Comparison of ENCODE assay signal across 9 mouse cellular contexts in genomic region chr19:57325748-57326300, GRCm38 (mm10). TPM values are rescaled to one million over a fixed set of nuclear protein-coding genes. Genes with fewer than 3 reads are reported as not detected.
DNase-seq lines count a peak whose midpoint lies in the region; ATAC-seq and TF ChIP-seq lines count a peak whose summit lies in the region.
"Had no signal": no experiment of that assay in that cellular context is flagged by ENCODE, and none has a peak within 500 bp of the region (broad histone marks: within the 10 kb centered on the region; RNA-seq: fewer than 3 reads in every experiment).

No protein-coding gene starts in this region.

- no peaks in the 10 kb centered on the region for H3K27me3 ChIP-seq in forebrain, embryonic 15.5 days
- H3K27me3 ChIP-seq: stomach, embryonic 15.5 days had no signal

- TF ChIP-seq POLR2A in brain, embryonic 14.5 days (IDR thresholded peaks at IDR 0.05; ENCODE audit: borderline replicate concordance, extremely low read depth, insufficient read depth, insufficient read length, poor library complexity, severe bottlenecking) = no peak

- H3K4me1 ChIP-seq in forebrain, embryonic 15.5 days = peaks cover 3% of the 10 kb centered on the region; the same call in 1 of the 2 replicates
- H3K4me1 ChIP-seq: stomach, embryonic 15.5 days had no signal

- ATAC-seq in forebrain, embryonic 15.5 days (replicated peaks) = 0 out of 2 replicates have a peak, but pooled peaks have one; percentile 38

- TF ChIP-seq CTCF in brain, embryonic 14.5 days (IDR thresholded peaks at IDR 0.05; ENCODE audit: borderline replicate concordance, extremely low read depth, insufficient read depth, insufficient read length) = peak; percentile 57; the same call in 1 of the 2 replicates

- H3K9ac ChIP-seq in forebrain, embryonic 15.5 days (replicated peaks) = no peak overlapping the region
- H3K9ac ChIP-seq: stomach, embryonic 15.5 days had no signal

- H3K4me3 ChIP-seq in forebrain, embryonic 15.5 days = no peak overlapping the region
- H3K4me3 ChIP-seq: stomach, embryonic 15.5 days had no signal

- peak; percentile 65 for DNase-seq in gastrocnemius, adult 18-20 months (ENCODE audit: low spot score)
- DNase-seq in gastrocnemius, adult 8-10 months (ENCODE audit: low spot score in 2 of 2) = no peak
- DNase-seq in CD8-positive naive resting alpha-beta T cell, adult 2 months (ENCODE audit: low read depth in 2 of 2, low spot score in 2 of 2) = peak; percentile 45 to 63
- peak; percentile 79 for DNase-seq in brain, embryonic 14.5 days (ENCODE audit: low read depth)
- peak; percentile 75 for DNase-seq in kidney, postnatal 14 days
- peak; percentile 88 for DNase-seq in lung, postnatal 10 days
- peak; percentile 55 for DNase-seq in right cerebral cortex, postnatal 25 days

- no peaks in the 10 kb centered on the region for H3K36me3 ChIP-seq in forebrain, embryonic 15.5 days
- H3K36me3 ChIP-seq: stomach, embryonic 15.5 days had no signal

- no peak overlapping the region for H3K4me2 ChIP-seq in forebrain, embryonic 15.5 days (replicated peaks)
- H3K4me2 ChIP-seq: stomach, embryonic 15.5 days had no signal

- WGBS in forebrain, embryonic 15.5 days = 33% methylated on average over 7 of the region's 7 CpGs

- H3K27ac ChIP-seq in forebrain, embryonic 15.5 days (replicated peaks) = no peak overlapping the region
- H3K27ac ChIP-seq: stomach, embryonic 15.5 days had no signal

- no peaks in the 10 kb centered on the region for H3K9me3 ChIP-seq in forebrain, embryonic 15.5 days
- H3K9me3 ChIP-seq: stomach, embryonic 15.5 days had no signal

RNA-seq across cellular contexts. Expression of gene Ablim1, which starts 11.1 kb away (rescaled TPM):
- 10 to 100 TPM; 36.0 to 65.7 TPM for total RNA-seq in gastrocnemius, adult 18-20 months (2021)
- 10 to 100 TPM; 37.8 to 51.1 (median 48.1) TPM for total RNA-seq in gastrocnemius, adult 8-10 months (2022)
- 19.3 and 40.7 TPM in 2 replicates for polyA plus RNA-seq in brain, embryonic 14.5 days (2012; rRNA removed)
- polyA plus RNA-seq in forebrain, embryonic 15.5 days (2015; fragmentation: Nextera tagmentation; extraction: Ambion mirVana) = 37.8 TPM in 2 replicates

RNA-seq across cellular contexts. Expression of gene Fam160b1, which starts 34.7 kb away (rescaled TPM):
- total RNA-seq in gastrocnemius, adult 18-20 months (2021) = 1 to 10 TPM; 8.8 to 9.7 TPM
- 10 to 100 TPM in 3 of 4 experiments, 1 to 10 TPM in 1; 10.0 to 12.1 (median 12.0) TPM for total RNA-seq in gastrocnemius, adult 8-10 months (2022)
- polyA plus RNA-seq in brain, embryonic 14.5 days (2012; rRNA removed) = 18.2 and 21.6 TPM in 2 replicates
- polyA plus RNA-seq in forebrain, embryonic 15.5 days (2015; fragmentation: Nextera tagmentation; extraction: Ambion mirVana) = 13.8 and 15.7 TPM in 2 replicates

Comparison
In these comparisons a context has a peak if more than half of its experiments do, and no peak if none do; other contexts are left out.
1. DNase-seq: peak in gastrocnemius, adult 18-20 months (single experiment), CD8-positive naive resting alpha-beta T cell, adult 2 months (2 of 2), brain, embryonic 14.5 days (single experiment), kidney, postnatal 14 days (single experiment), lung, postnatal 10 days (single experiment) and right cerebral cortex, postnatal 25 days (single experiment); none in gastrocnemius, adult 8-10 months (0 of 2).